Mouse (Mus musculus) MEL (cell line): ENCODE measurements around the gene Chchd2. TPM values are rescaled to one million over a fixed set of nuclear protein-coding genes. Genes with fewer than 3 reads are reported as not detected.

ENCODE experiments used
- DNase-seq: peaks from one replicate; pipeline ENCODE4 v3.0.0; 2011; ENCODE audit warnings: low read depth, low spot score
- H3K27ac ChIP-seq: 2 replicates; pipeline ENCODE4 v1.5.1; 2012; ENCODE audit warnings: low read depth, mild to moderate bottlenecking, control low read depth, low read length, moderate library complexity; ENCODE audit not compliant: control insufficient read depth
- H3K27me3 ChIP-seq, 2 experiments: fragments of 150-350 bp in 1 of 2; sonication (generic) in 1 of 2; 2 replicates each; pipeline ENCODE4 v1.6.1; 2012; ENCODE audit warnings: low read length in 2 of 2, mild to moderate bottlenecking in 2 of 2, improper control_type of control experiment in 1 of 2, moderate library complexity in 1 of 2; ENCODE audit not compliant: insufficient read depth in 2 of 2, control insufficient read depth in 1 of 2
- H3K36me3 ChIP-seq, 2 experiments: 2 replicates each; pipeline ENCODE4 v1.6.1; 2012 to 2014; ENCODE audit warnings: low read length in 2 of 2, improper control_type of control experiment in 1 of 2, inconsistent platforms in 1 of 2, mild to moderate bottlenecking in 1 of 2; ENCODE audit not compliant: insufficient read depth in 2 of 2, control insufficient read depth in 1 of 2
- H3K4me1 ChIP-seq, 2 experiments: fragments of 150-350 bp in 1 of 2; sonication (generic) in 1 of 2; 2 replicates each; pipeline ENCODE4 v1.6.1; 2012; ENCODE audit warnings: low read length in 2 of 2, improper control_type of control experiment in 1 of 2, mild to moderate bottlenecking in 1 of 2; ENCODE audit not compliant: insufficient read depth in 2 of 2, control insufficient read depth in 1 of 2
- H3K4me3 ChIP-seq, 2 experiments: fragments of 150-350 bp in 1 of 2; sonication (generic) in 1 of 2; 2 replicates each; pipeline ENCODE4 v1.5.1; 2012; ENCODE audit warnings: low read depth in 2 of 2, low read length in 2 of 2, mild to moderate bottlenecking in 2 of 2, moderate library complexity in 2 of 2, control low read depth in 1 of 2, improper control_type of control experiment in 1 of 2; ENCODE audit not compliant: control insufficient read depth in 1 of 2, insufficient read depth in 1 of 2
- H3K79me2 ChIP-seq: 2 replicates; pipeline ENCODE4 v1.6.1; 2012; ENCODE audit warnings: mild to moderate bottlenecking, low read length, moderate library complexity; ENCODE audit not compliant: control insufficient read depth, poor library complexity, insufficient read depth
- H3K9ac ChIP-seq: 2 replicates; pipeline ENCODE4 v1.6.1; 2012; ENCODE audit warnings: low read depth, mild to moderate bottlenecking, control low read depth, low read length, moderate library complexity; ENCODE audit not compliant: control insufficient read depth, poor library complexity, severe bottlenecking
- H3K9me3 ChIP-seq: fragments of 150-350 bp; sonication (generic); replicated peaks from 2 replicates; pipeline ENCODE4 v1.6.1; 2012; ENCODE audit warnings: mild to moderate bottlenecking, low read length, improper control_type of control experiment, moderate library complexity; ENCODE audit not compliant: insufficient read depth
- CHD1 ChIP-seq: IDR thresholded peaks from 2 replicates; pipeline ENCODE4 v1.6.1; 2012; ENCODE audit warnings: low read depth, mild to moderate bottlenecking, inconsistent platforms, low read length, improper control_type of control experiment
- CHD2 ChIP-seq: IDR thresholded peaks from 2 replicates; pipeline ENCODE4 v1.6.1; 2011; ENCODE audit warnings: low read length, improper control_type of control experiment
- CTCF ChIP-seq, 3 experiments: IDR thresholded peaks in 2 of 3; conservative IDR thresholded peaks in 1 of 3; 2 replicates each; pipeline ENCODE4 v1.5.1; 2011 to 2012; ENCODE audit warnings: low read length in 3 of 3, low read depth in 2 of 3, mild to moderate bottlenecking in 2 of 3, improper control_type of control experiment in 1 of 3, inconsistent platforms in 1 of 3, mixed read lengths in 1 of 3, moderate library complexity in 1 of 3; ENCODE audit not compliant: control insufficient read depth in 1 of 3, insufficient read depth in 1 of 3, poor library complexity in 1 of 3, severe bottlenecking in 1 of 3
- E2F4 ChIP-seq: IDR thresholded peaks from 2 replicates; pipeline ENCODE4 v1.6.1; 2011; ENCODE audit warnings: low read depth, low read length, improper control_type of control experiment, borderline replicate concordance
- EP300 ChIP-seq, 2 experiments: IDR thresholded peaks; 2 replicates each; pipeline ENCODE4 v1.6.1; 2011; ENCODE audit warnings: improper control_type of control experiment in 2 of 2, low read length in 2 of 2, low read depth in 1 of 2, mild to moderate bottlenecking in 1 of 2
- ETS1 ChIP-seq: IDR thresholded peaks from 2 replicates; pipeline ENCODE4 v1.6.1; 2012; ENCODE audit warnings: low read depth, mild to moderate bottlenecking, inconsistent platforms, low read length, improper control_type of control experiment, moderate library complexity
- GABPA ChIP-seq: IDR thresholded peaks from 2 replicates; pipeline ENCODE4 v1.6.1; 2012; ENCODE audit warnings: low read depth, mild to moderate bottlenecking, inconsistent platforms, low read length, improper control_type of control experiment, moderate library complexity
- HCFC1 ChIP-seq: IDR thresholded peaks from 2 replicates; pipeline ENCODE4 v1.6.1; 2012; ENCODE audit warnings: low read depth, mild to moderate bottlenecking, inconsistent platforms, low read length, improper control_type of control experiment, moderate library complexity
- JUND ChIP-seq: IDR thresholded peaks from 2 replicates; pipeline ENCODE4 v1.6.1; 2011; ENCODE audit warnings: low read depth, mild to moderate bottlenecking, improper control_type of control experiment, low read length
- KAT2A ChIP-seq: conservative IDR thresholded peaks from 2 replicates; pipeline ENCODE4 v1.6.1; 2012; ENCODE audit warnings: low read depth, low read length, improper control_type of control experiment, inconsistent platforms
- MAFK ChIP-seq: IDR thresholded peaks from 2 replicates; pipeline ENCODE4 v1.6.1; 2011; ENCODE audit warnings: low read depth, mild to moderate bottlenecking, low read length, improper control_type of control experiment, borderline replicate concordance
- MAZ ChIP-seq: IDR thresholded peaks from 2 replicates; pipeline ENCODE4 v1.6.1; 2012; ENCODE audit warnings: low read depth, mild to moderate bottlenecking, inconsistent platforms, low read length, improper control_type of control experiment
- MEF2A ChIP-seq: IDR thresholded peaks from 2 replicates; pipeline ENCODE4 v1.6.1; 2014; ENCODE audit warnings: low read depth, mild to moderate bottlenecking, inconsistent platforms, low read length, improper control_type of control experiment; ENCODE audit not compliant: poor library complexity, insufficient replicate concordance, severe bottlenecking; ENCODE audit errors: extremely low read depth
- MXI1 ChIP-seq: IDR thresholded peaks from 2 replicates; pipeline ENCODE4 v1.6.1; 2011; ENCODE audit warnings: mild to moderate bottlenecking, low read depth, low read length, improper control_type of control experiment
- MYB ChIP-seq: IDR thresholded peaks from 2 replicates; pipeline ENCODE4 v1.6.1; 2011; ENCODE audit warnings: mild to moderate bottlenecking, low read depth, low read length, improper control_type of control experiment
- NELFE ChIP-seq: IDR thresholded peaks from 2 replicates; pipeline ENCODE4 v1.6.1; 2011; ENCODE audit warnings: low read depth, low read length, improper control_type of control experiment
- NRF1 ChIP-seq: IDR thresholded peaks from 2 replicates; pipeline ENCODE4 v1.6.1; 2014; ENCODE audit warnings: low read depth, mild to moderate bottlenecking, inconsistent platforms, low read length, improper control_type of control experiment, moderate library complexity; ENCODE audit not compliant: poor library complexity, insufficient read depth, severe bottlenecking
- POLR2A ChIP-seq, 2 experiments: IDR thresholded peaks; 2 replicates each; pipeline ENCODE4 v1.6.1; 2011 to 2012; ENCODE audit warnings: low read length in 2 of 2, mild to moderate bottlenecking in 2 of 2, control low read depth in 1 of 2, improper control_type of control experiment in 1 of 2, low read depth in 1 of 2, moderate library complexity in 1 of 2; ENCODE audit not compliant: control insufficient read depth in 1 of 2, insufficient read depth in 1 of 2, poor library complexity in 1 of 2
- POLR2AphosphoS2 ChIP-seq: IDR thresholded peaks from 2 replicates; pipeline ENCODE4 v1.6.1; 2011; ENCODE audit warnings: low read length, improper control_type of control experiment
- RAD21 ChIP-seq: IDR thresholded peaks from 2 replicates; pipeline ENCODE4 v1.6.1; 2011; ENCODE audit warnings: mild to moderate bottlenecking, low read depth, low read length, improper control_type of control experiment
- RCOR1 ChIP-seq: IDR thresholded peaks from 2 replicates; pipeline ENCODE4 v1.6.1; 2012; ENCODE audit warnings: low read depth, mild to moderate bottlenecking, inconsistent platforms, low read length, improper control_type of control experiment
- SIN3A ChIP-seq: IDR thresholded peaks from 2 replicates; pipeline ENCODE4 v1.6.1; 2012; ENCODE audit warnings: low read length, improper control_type of control experiment, inconsistent platforms
- SMC3 ChIP-seq: IDR thresholded peaks from 2 replicates; pipeline ENCODE4 v1.6.1; 2011; ENCODE audit warnings: low read depth, low read length, improper control_type of control experiment
- TCF12 ChIP-seq: IDR thresholded peaks from 2 replicates; pipeline ENCODE4 v1.6.1; 2014; ENCODE audit warnings: low read depth, mild to moderate bottlenecking, inconsistent platforms, low read length, improper control_type of control experiment, moderate library complexity
- UBTF ChIP-seq: IDR thresholded peaks from 2 replicates; pipeline ENCODE4 v1.6.1; 2012; ENCODE audit warnings: low read depth, mild to moderate bottlenecking, inconsistent platforms, low read length, improper control_type of control experiment, moderate library complexity, borderline replicate concordance; ENCODE audit not compliant: insufficient read depth
- USF1 ChIP-seq: IDR thresholded peaks from 2 replicates; pipeline ENCODE4 v1.6.1; 2014; ENCODE audit warnings: low read depth, mild to moderate bottlenecking, inconsistent platforms, low read length, improper control_type of control experiment, moderate library complexity
- ZC3H11A ChIP-seq: IDR thresholded peaks from 2 replicates; pipeline ENCODE4 v1.6.1; 2012; ENCODE audit warnings: low read depth, mild to moderate bottlenecking, inconsistent platforms, low read length, improper control_type of control experiment
- ZKSCAN1 ChIP-seq: IDR thresholded peaks from 2 replicates; pipeline ENCODE4 v1.6.1; 2012; ENCODE audit warnings: low read depth, mild to moderate bottlenecking, inconsistent platforms, low read length, improper control_type of control experiment, moderate library complexity
- ZMIZ1 ChIP-seq: IDR thresholded peaks from 2 replicates; pipeline ENCODE4 v1.6.1; 2012; ENCODE audit warnings: low read depth, mild to moderate bottlenecking, inconsistent platforms, low read length, improper control_type of control experiment, moderate library complexity
- ZNF384 ChIP-seq: IDR thresholded peaks from 2 replicates; pipeline ENCODE4 v1.6.1; 2012; ENCODE audit warnings: low read depth, mild to moderate bottlenecking, inconsistent platforms, low read length, improper control_type of control experiment
- polyA plus RNA-seq, 2 experiments: library from polyadenylated mRNA; stranded (reverse) in 1 of 2; unstranded in 1 of 2; fragments of >175 nt in 1 of 2; fragments of >200 nt in 1 of 2; gene quantifications; 2 replicates each; pipeline versions ENCODE4 v1.2.1 to v1.2.4; 2012; ENCODE audit warnings: low replicate concordance in 2 of 2, low read depth in 1 of 2; ENCODE audit not compliant: insufficient read length in 2 of 2, insufficient read depth in 1 of 2, missing spikeins in 1 of 2
- total RNA-seq: library from RNA; depleted of rRNA; stranded (reverse); fragments of 300-350 nt; gene quantifications from 2 replicates; pipeline ENCODE4 v1.2.3, GENCODE M21; 2012

The Chchd2 gene
- total and polyA plus RNA-seq, 3 experiments, result 588 to 951 TPM; not detected in 1

- Histone ChIP-seq H3K27ac (no peak overlapping the region), H3K4me3 (peak overlapping the region; percentile 78 to 89), H3K27me3 (no peaks in the 10 kb centered on the region), H3K79me2 (peaks cover 3% of the 10 kb centered on the region; the same call in 1 of the 2 replicates), H3K4me1 (peaks cover 0 to 9% of the 10 kb centered on the region in 2 experiments; a peak in 3 of 4 replicates), H3K9ac (peak overlapping the region; percentile 80), H3K36me3 (peaks cover 0 to 12% of the 10 kb centered on the region in 2 experiments; a peak in 2 of 4 replicates), H3K9me3 (no peaks in the 10 kb centered on the region)
- TF ChIP-seq GABPA (no peak), ZKSCAN1 (no peak), ETS1 (no peak)
- no peak for DNase-seq
These were observed 21.9 kb upstream of the Chchd2 start for GRCm38 (mm10) chr5:129909147-129909546.

GRCm38 (mm10) chr5:129908242-129908965 lies 21.1 kb upstream of the Chchd2 start, which contains the start of gene Nupr1l:
TSS of gene Nupr1l (plus strand) at chr5:129908540.
- H3K27me3 ChIP-seq, result no peaks in the 10 kb centered on the region
- peak within 1 kb of the TSS; percentile 78 to 89 for H3K4me3 ChIP-seq
- H3K9ac ChIP-seq, result peak within 1 kb of the TSS; percentile 80
- no peaks in the 10 kb centered on the region for H3K9me3 ChIP-seq
- no peak within 1 kb of the TSS for H3K27ac ChIP-seq
- peak; percentile 90 for DNase-seq
- H3K36me3 ChIP-seq, result peaks cover 0 to 12% of the 10 kb centered on the region in 2 experiments; a peak in 2 of 4 replicates
- H3K79me2 ChIP-seq, result peaks cover 3% of the 10 kb centered on the region; the same call in 1 of the 2 replicates
- peaks cover 0 to 9% of the 10 kb centered on the region in 2 experiments; a peak in 3 of 4 replicates for H3K4me1 ChIP-seq
- TF ChIP-seq POLR2A (IDR thresholded peaks at IDR 0.05; ENCODE audit: control insufficient read depth in 1 of 2, insufficient read depth in 1 of 2, low read depth in 1 of 2, low read length in 2 of 2, poor library complexity in 1 of 2), result peak in 1 of 2 experiments; percentile 75; a peak in 2 of 4 replicates
- TF ChIP-seq JUND, result no peak
- no peak for TF ChIP-seq CTCF (IDR thresholded peaks at IDR 0.05 in 2 of 3, conservative IDR thresholded peaks at IDR 0.05 in 1 of 3; ENCODE audit: control insufficient read depth in 1 of 3, insufficient read depth in 1 of 3, low read depth in 2 of 3, low read length in 3 of 3, poor library complexity in 1 of 3, severe bottlenecking in 1 of 3)
- 0 out of 2 replicates have a peak, but pooled peaks have one; percentile 18 for TF ChIP-seq TCF12
- peak; percentile 36 for TF ChIP-seq SIN3A
- TF ChIP-seq HCFC1, result peak; percentile 47; the same call in 1 of the 2 replicates
- TF ChIP-seq MAZ, result no peak
- TF ChIP-seq RAD21, result no peak
- TF ChIP-seq CHD2, result no peak
- no peak for TF ChIP-seq ZMIZ1
- TF ChIP-seq SMC3, result no peak
- TF ChIP-seq USF1, result no peak
- TF ChIP-seq NELFE, result peak; percentile 61
- TF ChIP-seq GABPA, result no peak
- TF ChIP-seq RCOR1, result no peak
- TF ChIP-seq NRF1, result peak; percentile 25; the same call in 1 of the 2 replicates
- no peak for TF ChIP-seq E2F4
- TF ChIP-seq UBTF, result no peak
- TF ChIP-seq KAT2A, result no peak
- no peak for TF ChIP-seq ZNF384
- TF ChIP-seq MAFK, result no peak
- no peak for TF ChIP-seq CHD1
- no peak for TF ChIP-seq ZC3H11A
- peak; percentile 61; the same call in 1 of the 2 replicates for TF ChIP-seq POLR2AphosphoS2
- TF ChIP-seq MYB, result no peak
- no peak for TF ChIP-seq MEF2A
- no peak for TF ChIP-seq EP300 (IDR thresholded peaks at IDR 0.05; ENCODE audit: low read depth in 1 of 2, low read length in 2 of 2)
- TF ChIP-seq MXI1, result peak; percentile 32
